Mouse (Mus musculus) lung, postnatal 0 days (tissue): ENCODE data around the gene Birc3.

ENCODE experiments used
- CTCF ChIP-seq: IDR thresholded peaks from 2 replicates; pipeline ENCODE4 v1.5.1; 2016; ENCODE audit warnings: antibody characterized with exemption, mild to moderate bottlenecking
- EP300 ChIP-seq: IDR thresholded peaks from 2 replicates; pipeline ENCODE4 v1.6.1; 2016; ENCODE audit warnings: antibody characterized with exemption, mild to moderate bottlenecking, control low read depth

DNA sequence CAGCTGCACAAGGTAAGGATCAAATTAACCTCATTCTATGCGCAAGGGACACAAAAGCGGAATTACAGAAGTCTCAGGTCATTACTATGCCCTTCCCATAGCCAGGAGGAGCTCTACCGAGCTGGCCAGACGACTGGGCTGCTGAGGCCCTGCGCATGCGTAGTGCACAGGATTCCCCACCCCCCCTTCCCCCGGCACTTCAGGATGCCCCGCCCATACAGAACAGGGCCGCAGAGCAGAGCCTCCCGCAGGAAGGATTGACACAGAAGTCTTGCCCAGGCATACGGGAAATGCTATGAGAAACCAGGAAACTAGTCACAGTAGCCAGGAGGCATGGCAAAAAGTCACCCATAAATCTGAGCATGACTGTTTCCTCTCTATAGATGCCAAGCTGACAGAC, 41.5 kb upstream of the Birc3 start:
- TF ChIP-seq CTCF (peak; percentile 63), EP300 (no peak)
